Mouse (Mus musculus) A20 (cell line): ENCODE measurements around the gene Sco2.

Experiments
- DNase-seq: peaks from one replicate; pipeline ENCODE4 v3.0.0-alpha.2; 2011; ENCODE audit warnings: low read depth, low spot score

Gene Sco2

GRCm38 (mm10) chr15:89373027-89373761, 452 bp downstream of the Sco2 start:
- peak; percentile 95 for DNase-seq

GRCm38 (mm10) chr15:89372536-89372935, 1.1 kb downstream of the Sco2 start:
- DNase-seq: peak; percentile 20

GRCm38 (mm10) chr15:89372068-89372467, 1.6 kb downstream of the Sco2 start:
- no peak for DNase-seq

GRCm38 (mm10) chr15:89365141-89365551, 8.5 kb downstream of the Sco2 start:
- DNase-seq: no peak

GRCm38 (mm10) chr15:89363051-89363450, 10.6 kb downstream of the Sco2 start:
- DNase-seq: no peak

- DNase-seq: no peak
Observed at GRCm38 (mm10) chr15:89358784-89359183, 14.9 kb downstream of the Sco2 start.

GRCm38 (mm10) chr15:89356372-89356771, 17.3 kb downstream of the Sco2 start:
- peak; percentile 97 for DNase-seq

GRCm38 (mm10) chr15:89355241-89356187, 18.1 kb downstream of the Sco2 start, which contains the start of the genes Lmf2 and Ncaph2:
Gene Lmf2, minus strand, starts transcription at chr15:89355659.
Gene Ncaph2, plus strand, starts transcription at chr15:89355719.
- peak; percentile 97 for DNase-seq

GRCm38 (mm10) chr15:89354455-89354854, 19.2 kb downstream of the Sco2 start:
- no peak for DNase-seq

- DNase-seq: no peak
Observed at GRCm38 (mm10) chr15:89353837-89354236, 19.8 kb downstream of the Sco2 start.

- no peak for DNase-seq
Observed at GRCm38 (mm10) chr15:89352795-89353194, 20.9 kb downstream of the Sco2 start.

- no peak for DNase-seq
Observed at GRCm38 (mm10) chr15:89352054-89352453, 21.6 kb downstream of the Sco2 start.

- no peak for DNase-seq
Observed at GRCm38 (mm10) chr15:89351302-89351701, 22.3 kb downstream of the Sco2 start.

- DNase-seq: no peak
Observed at GRCm38 (mm10) chr15:89350447-89350846, 23.2 kb downstream of the Sco2 start.

GRCm38 (mm10) chr15:89343325-89343724, 30.3 kb downstream of the Sco2 start:
- DNase-seq: no peak

- no peak for DNase-seq
Observed at GRCm38 (mm10) chr15:89341678-89342077, 32.0 kb downstream of the Sco2 start.

- peak; percentile 49 for DNase-seq
Observed at GRCm38 (mm10) chr15:89340136-89340535, 33.5 kb downstream of the Sco2 start.

- DNase-seq: peak; percentile 84
Observed at GRCm38 (mm10) chr15:89339696-89340095, 34.0 kb downstream of the Sco2 start.

- no peak for DNase-seq
Observed at GRCm38 (mm10) chr15:89336422-89336821, 37.2 kb downstream of the Sco2 start.

- DNase-seq: no peak
Observed at GRCm38 (mm10) chr15:89334774-89335537, 38.7 kb downstream of the Sco2 start.

- no peak for DNase-seq
Observed at GRCm38 (mm10) chr15:89334271-89334670, 39.4 kb downstream of the Sco2 start, which contains the start of gene Miox. Gene Miox, plus strand, starts transcription at chr15:89334398.

GRCm38 (mm10) chr15:89326441-89326840, 47.2 kb downstream of the Sco2 start:
- DNase-seq: no peak
